Mouse (Mus musculus): Measurements from ENCODE around the gene Ankle2.

DNA sequence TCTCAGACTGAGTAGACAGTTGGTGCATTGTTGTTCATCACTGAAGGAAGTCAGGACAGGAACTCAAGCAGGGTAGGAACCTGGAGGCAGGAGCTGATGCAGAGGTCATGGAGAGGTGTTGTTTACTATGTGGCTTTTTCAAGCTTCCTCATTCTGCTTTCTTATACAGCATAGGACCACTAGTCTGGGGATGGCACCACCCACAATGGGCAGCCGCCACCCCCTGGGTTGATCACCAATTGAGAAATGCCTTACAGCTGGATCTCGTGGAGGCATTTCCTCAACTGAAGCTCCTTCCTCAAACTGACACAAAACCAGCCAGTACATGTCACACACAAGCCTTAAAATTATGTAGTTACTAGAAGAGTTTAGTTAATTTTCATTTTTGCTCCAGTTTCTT is 19.5 kb upstream of the Ankle2 start:
- TF ChIP-seq CTCF (IDR thresholded peaks at IDR 0.05; ENCODE audit: extremely low read depth, insufficient read depth, low read length), result no peak
- TF ChIP-seq POLR2A (IDR thresholded peaks at IDR 0.05; ENCODE audit: extremely low read depth, insufficient read depth, low read length), result no peak
